Mouse (Mus musculus) cerebellum, postnatal 25 days (tissue): ENCODE measurements around the gene Smarcc1.
"Not testable (repeated sequence)": the region's sequence is repeated elsewhere in the genome, so short reads cannot be mapped to it uniquely, and the experiment has no call there.

Experiments used
- DNase-seq, 2 experiments: peaks; one replicate each; pipeline ENCODE4 v3.0.0; 2021; ENCODE audit warnings: mixed read lengths in 2 of 2

The Smarcc1 gene

DNA sequence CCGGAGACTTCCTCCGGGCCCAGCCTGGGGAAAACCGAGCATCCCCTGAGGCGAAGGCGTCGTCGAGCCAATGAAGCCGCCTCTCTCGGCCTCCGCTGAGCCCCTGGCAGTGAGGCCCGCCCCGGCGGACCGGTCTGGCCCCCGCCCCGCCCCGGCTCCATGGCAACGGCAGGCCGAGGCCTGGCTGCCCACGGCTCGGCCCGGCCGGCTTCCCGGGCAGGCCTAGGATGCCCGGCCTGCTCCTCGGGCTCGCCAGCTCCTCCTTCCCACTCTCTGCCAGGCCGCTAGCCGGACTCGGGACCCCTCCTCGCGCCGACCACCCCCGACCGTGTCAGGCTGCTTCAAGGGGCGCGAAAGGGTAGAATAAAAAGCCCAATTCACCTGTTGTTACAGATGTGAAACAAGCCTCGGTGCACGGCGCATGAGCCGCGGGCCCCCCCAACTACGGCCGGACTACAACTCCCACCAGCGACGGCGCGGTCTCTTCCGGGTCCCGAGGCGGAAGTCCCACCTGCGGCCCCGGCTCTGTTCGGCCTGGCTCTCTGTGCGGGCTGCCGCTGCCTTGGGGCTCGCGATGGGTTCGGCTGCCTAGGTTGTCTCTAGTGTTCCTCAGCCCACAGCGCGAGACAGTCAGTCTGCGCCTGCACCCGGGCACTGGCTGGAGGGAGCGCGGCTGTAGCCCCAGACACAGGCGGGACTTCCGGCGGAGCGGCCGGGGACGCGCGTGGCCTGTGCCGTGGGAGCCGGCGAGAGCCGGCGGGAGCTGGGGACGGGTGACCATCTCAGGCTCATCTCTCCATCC, at the start of gene Smarcc1:
Gene Smarcc1 (plus strand): TSS at position 732 of the 802 bp plus-strand sequence.
- peak; percentile 91 to 92 for DNase-seq

DNA sequence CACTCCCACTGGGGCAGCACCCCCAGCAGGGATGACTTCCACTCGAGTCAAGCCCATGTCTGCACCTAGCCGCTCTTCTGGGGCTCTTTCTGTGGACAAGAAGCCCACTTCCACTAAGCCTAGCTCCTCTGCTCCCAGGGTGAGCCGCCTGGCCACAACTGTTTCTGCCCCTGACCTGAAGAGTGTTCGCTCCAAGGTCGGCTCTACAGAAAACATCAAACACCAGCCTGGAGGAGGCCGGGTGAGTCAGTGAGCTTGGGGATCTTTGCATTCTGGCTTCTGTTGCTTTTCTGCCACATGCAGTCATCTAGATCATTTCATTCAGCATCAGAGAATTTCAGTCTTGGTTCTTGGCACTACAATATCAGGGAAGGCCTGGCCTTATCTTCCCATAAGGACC, 48.8 kb upstream of the Smarcc1 start:
- DNase-seq: no peak

DNA sequence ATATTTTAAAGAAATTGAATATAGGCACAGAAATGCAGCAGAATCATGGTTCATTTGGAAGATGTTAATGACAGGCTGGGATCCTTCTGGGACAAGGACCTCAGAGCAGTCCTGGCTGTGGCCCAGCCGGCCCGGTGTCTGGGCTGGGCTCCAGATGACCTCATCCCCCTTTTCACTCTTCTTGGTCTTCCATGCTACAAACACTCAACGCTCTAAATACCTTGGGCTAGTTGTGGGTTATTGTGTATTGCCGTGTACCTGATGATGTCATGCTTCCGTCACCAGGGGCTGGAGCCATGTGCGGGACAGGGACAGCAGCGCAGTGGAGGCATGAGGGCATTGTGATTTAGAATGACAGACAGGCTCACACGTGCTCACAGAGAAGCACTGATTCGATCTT, 47.1 kb upstream of the Smarcc1 start:
- DNase-seq: peak; percentile 86 to 91

DNA sequence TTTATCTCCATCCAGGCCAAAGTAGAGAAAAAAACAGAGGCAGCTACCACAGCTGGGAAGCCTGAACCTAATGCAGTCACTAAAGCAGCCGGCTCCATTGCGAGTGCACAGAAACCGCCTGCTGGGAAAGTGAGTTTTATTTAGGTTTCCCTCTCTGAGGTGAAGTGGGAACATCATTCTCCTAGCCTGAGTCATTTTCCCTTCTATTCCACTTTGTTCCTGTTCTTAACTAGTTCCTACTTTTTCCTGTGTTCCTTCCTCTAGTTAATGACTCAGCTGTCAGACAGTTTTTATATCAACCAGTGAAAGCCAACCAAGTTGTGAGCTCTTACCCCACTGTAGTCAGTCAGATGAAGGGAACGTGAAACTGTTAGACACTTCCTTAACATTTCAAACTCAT, 46.5 kb upstream of the Smarcc1 start:
- no peak for DNase-seq

DNA sequence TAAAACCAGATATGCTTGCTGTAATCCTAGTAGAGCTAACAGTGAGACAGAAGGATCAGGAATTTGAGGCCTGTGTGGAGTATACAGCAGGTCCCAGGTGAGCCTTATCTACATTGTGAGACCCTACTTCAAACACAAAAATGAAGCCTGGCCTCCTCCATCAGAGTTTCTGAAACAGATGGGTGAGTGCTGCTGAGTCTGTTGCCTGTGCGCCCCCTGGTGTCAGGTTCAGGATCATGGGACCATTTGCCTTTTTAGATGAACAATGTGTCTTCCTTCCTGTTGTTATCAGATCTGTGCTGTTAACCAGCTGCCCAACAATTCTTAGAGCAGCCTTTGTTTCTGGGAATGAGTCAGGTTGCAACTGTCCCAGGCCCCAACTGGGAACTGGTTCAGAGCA, 45.7 kb upstream of the Smarcc1 start:
- peak; percentile 86 to 92 for DNase-seq

DNA sequence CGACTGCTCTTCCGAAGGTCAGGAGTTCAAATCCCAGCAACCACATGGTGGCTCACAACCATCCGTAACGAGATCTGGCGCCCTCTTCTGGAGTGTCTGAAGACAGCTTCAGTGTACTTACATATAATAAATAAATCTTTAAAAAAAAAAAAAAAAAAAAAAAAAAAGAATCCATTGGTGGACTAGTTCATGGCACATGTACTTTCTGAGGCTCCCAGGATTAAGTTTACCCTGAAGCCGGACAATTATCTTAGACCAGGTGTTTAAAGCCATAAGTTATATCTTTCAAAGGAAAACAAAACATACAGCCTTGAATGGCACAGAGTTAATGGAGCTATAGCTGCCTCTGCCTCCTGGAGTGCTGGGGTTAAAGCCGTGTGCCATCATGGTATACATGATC, 41.0 kb upstream of the Smarcc1 start:
- DNase-seq: not testable (repeated sequence)

DNA sequence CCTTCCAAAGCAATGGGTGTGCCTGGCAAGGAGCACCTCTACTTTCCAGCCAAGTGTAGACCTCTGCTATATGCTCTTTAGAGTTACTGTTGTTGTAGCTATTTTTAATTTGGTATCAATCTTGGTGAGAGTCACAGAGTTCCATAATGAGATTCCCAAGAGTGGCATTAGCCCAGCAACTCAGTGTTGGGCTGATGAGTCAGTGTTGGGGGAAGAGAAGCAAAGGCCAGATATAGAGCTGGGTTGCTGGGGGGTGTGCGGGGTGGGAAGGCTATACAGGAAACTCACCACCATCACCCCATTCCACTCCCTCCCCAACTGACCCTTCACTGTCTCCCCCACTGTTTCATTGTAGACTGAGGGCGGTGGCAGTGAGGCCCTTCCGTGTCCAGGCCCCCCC, 36.4 kb upstream of the Smarcc1 start:
- no peak for DNase-seq

DNA sequence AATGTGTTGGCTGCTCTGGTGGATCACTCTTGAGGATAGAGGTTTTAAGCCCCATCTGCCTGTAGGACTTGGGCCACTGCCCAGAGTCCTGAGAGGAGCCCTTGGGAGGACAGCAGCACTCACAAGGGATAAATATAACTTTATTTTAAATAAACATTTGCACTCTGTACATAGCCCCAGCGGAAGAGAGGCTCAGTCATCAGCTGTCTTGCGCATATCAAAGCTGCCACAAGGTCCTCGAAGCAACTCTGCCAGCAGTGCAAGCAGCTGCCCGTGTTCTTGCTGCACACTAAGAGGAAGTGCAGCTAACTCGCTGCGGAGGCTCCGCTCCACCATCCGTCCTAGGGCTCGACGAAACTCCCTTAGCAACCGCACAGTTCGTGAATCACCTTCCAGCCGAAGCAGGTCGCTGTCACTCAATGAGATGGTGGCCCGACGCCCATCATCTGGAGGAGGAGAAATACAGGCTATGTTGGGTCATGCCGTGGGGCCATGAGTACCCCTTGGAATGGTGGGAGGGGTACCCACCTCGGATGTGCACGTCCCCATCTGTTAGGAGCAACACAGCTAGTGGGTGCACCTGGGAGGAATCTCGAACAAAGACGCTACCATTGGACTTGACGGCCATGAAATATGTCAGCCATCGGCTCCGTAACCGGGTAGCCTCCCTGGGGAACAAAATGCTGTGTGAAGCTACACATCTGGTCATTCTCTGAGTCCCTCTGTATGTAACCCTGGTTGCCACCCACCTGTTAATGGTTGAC, 33.1 kb upstream of the Smarcc1 start:
- peak; percentile 44 to 59 for DNase-seq

DNA sequence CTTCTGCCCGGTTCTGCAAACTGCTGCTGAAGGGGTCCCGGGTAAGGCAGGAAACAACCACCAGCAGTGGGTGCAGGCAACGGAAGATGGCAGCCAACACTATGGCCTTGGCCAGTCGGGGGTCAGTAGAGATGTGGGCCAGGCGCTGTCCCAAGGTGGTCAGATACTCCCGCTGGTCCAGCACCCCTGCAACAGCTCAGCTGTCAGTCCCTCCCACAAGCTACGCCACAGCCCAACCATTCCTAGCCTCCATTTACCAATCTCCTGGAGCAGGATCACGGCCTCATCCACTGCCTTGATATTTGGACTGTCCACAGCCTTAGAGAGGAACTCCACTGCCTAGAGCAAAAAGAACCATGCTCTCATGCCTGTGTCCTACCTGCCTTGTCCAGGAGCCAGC, 31.8 kb upstream of the Smarcc1 start:
- DNase-seq: no peak

DNA sequence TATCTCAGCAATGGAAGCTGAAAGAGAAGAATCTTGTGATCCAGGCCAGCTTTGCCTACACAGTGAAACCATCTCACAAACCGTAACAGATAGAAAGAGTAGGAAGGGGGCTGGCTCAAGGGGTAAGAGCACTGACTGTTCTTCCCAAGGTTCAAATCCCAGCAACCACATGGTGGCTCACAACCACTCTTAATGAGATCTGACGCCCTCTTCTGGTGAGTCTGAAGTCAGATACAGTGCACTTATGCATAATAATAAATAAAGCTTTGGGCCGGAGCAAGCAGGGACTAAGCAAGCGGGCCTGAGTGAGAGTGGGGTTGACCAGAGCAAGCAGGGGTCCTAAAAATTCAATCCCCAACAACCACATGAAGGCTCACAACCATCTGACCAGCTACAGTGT, 24.2 kb upstream of the Smarcc1 start:
- DNase-seq: no peak

DNA sequence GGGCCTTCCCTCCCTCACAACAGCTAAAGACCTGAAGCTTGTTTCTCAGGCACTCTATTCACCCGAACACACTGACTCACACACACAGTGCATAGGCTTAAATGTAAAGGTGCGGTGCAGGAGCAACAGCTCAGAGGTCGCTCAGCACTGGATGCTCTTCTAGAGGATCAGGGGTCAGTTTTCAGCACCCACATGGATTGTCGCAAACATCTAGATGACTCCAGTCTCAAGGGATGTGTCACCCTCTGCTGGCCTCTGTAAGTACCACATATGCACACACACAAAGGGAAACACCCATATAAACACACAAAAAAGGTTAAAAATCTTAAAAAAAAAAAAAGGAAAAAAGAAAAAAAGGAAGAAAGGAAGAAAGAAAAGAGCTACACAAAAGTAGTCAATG, 22.7 kb upstream of the Smarcc1 start:
- no peak for DNase-seq

DNA sequence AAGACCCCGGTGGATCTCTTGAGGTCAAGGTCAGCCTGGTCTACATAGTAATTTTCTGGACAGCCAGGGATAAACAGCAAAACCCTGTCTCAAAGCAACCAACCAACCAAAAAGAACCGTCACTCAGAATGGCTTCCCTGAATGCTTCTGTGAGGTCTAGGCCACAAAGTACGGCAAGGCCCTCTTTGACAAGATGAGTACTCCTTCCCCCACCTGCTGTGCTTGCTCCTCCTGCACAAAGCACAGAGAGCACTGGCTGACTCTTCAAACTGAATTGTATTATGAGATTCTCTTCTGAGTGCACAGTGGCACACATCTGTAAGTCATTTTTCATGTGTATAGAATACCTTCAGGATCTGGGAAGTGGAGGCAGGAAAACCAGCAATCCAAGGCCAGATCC, 19.7 kb upstream of the Smarcc1 start:
- no peak for DNase-seq

DNA sequence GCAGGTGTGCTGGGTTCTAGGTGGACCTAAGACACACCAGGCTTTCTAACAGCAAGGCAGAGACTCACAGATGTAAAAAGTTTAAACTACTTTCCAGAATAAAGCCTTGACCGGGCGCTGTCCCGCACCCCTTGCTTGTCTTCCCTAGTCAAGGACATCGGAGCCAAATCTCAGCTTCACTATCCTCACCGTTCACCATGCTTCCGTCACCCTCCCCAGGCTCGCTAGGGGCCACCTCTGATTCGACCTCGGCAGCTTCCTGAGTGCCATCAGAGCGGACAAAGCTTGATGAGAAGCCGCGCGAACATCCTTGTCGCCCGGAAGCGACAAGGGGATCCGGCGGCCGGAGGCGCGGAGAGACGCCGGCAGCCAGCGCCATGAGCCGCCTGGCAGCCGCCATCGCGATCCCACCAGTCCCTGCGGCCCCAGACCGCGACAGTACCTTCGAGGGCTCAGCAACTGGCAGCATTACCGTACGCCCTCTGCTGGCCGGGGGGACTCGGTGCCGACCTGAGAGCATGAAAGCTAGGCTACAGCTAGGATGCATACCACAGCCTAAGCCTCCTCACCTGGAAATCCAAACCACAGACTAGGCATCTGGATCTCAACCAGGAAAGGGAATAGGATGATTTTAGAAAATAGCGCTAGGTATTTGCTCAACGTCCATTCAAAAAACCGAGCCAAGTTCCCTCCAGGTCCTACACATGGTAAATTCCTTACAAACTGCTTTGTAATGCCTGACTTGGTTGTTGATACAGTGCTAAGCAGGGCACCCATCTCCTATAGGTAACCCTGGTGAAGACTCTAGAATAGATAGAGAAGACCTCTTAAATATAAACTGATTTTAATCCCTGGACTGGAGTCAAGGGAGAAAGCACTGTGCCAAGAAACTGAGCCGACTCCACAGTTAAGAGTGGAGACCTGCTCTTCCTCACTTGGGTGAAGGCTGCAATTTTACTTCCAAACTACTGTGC, 16.6 kb upstream of the Smarcc1 start:
- DNase-seq: peak; percentile 97 to 98

DNA sequence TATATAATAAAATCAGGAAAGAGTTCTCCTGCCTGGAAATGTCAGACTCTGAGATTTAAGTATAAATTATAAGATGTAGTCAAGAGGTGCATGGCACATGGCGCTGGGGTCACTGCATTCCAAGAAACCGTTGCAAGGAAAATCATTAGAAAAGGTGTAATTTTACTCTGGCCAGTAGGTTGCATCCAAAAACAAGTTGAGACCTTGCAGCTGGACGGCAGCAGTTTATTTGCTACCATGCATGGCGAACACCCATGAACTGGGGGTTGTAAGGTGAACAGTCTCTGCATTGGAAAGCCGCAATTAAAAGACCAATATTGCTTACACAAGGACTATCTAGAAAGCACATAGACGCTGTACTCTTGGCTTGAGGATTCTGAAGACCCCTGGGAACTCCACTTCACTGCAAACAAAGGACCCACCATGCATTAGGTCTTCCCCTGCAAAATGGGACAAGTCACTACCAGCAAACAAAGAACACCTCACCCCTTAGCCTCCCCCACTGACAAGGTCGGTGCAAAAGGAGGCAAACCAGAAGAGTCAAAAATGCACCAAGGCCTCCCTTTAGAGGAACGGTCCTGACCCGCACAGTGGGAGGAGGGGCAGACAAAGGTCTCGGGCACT, 1.0 kb upstream of the Smarcc1 start:
- DNase-seq: no peak

DNA sequence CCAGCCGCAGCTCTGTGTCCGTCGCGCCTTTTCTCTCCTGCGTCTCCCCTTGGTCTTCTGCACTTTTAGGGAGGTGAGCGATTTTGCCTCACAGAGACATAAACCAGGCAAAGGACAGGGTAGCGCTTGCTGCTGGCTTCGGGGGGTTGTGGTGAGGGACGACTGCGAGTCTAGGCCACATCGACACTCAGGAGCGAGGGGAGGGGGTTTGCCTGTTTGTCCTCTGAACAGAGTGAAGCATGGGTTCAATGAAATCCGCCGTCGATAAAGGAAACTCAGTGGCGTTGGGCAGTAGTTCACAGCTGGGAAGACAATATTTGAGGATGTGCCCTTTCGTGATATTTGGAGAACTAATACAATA, 251 bp downstream of the Smarcc1 start, which contains the start of gene Dhx30:
Gene Dhx30 (minus strand): TSS at position 52 of the 361 bp plus-strand sequence.
- no peak for DNase-seq

DNA sequence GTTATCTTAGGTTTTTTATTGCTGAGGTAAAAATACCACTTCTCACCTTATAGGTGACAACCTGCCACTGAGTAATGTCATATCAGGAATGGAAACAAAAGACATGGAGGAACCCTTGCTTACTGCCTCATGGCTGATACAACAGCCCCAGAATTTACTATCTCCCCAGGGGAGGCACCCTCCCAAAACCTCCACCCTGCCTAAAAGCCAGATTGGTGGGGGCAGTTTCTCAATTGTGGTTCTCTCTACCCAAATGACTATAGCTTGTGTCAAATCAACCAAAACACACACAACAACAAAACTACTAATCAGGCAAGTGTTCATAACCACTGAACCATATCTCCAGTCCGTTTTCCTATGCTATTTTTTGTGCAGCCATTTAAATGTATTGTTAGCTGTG, 741 bp downstream of the Smarcc1 start:
- no peak for DNase-seq

DNA sequence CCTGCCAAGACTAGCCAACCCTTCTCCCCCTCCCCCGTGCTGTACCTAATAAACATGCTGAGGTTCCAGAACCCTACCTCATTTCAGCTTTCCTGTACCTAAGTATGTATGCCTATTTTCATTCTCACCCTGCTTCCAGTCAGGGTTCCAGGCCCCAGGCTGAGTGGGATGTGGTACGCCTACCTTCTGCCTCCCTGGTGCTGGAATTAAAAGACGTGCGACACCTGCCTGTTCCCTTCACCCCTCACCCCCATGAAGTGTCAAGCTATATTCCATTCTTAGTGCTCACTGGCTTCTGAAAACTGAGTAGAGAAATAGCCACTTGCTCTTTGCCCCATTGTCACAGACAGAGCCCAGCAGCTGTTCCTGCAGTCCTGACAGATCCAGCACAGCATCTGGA, 3.9 kb downstream of the Smarcc1 start:
- no peak for DNase-seq

DNA sequence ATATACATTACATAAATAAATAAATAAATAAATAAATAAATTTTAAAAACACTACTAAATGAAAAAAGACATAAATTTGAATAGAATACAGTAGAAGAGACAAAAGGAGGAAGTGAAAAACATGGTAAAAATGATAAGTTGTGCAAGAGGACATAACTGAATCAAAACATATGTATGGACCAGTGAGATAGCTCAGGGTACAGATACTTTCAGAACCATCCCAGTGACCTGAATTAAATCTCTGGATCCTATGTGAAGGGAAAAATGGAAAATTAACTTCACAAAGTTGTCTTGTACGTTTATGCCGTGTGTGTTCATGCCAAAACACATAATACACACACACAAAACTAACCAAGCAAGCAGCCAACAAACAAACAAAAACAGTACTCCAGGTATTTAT, 5.8 kb downstream of the Smarcc1 start:
- DNase-seq: no peak

DNA sequence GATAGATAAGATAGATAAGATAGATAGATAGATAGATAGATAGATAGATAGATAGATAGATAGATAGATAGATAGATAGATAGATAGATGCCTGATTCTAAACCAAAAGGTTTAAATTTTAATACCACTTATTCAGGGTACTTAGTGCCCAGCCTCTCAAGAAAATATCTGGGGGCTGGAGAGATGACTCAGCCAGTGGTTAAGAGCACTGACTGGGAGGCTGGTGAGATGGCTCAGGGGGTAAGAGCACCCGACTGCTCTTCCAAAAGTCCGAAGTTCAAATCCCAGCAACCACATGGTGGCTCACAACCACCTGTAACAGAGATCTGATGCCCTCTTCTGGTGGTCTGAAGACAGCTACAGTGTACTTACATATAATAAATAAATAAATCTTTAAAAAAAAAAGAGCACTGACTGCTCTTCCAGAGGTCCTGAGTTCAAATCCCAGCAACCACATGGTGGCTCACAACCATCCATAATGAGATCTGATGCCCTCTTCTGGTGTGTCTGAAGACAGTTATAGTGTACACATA, 6.6 kb downstream of the Smarcc1 start:
- DNase-seq: not testable (repeated sequence)

DNA sequence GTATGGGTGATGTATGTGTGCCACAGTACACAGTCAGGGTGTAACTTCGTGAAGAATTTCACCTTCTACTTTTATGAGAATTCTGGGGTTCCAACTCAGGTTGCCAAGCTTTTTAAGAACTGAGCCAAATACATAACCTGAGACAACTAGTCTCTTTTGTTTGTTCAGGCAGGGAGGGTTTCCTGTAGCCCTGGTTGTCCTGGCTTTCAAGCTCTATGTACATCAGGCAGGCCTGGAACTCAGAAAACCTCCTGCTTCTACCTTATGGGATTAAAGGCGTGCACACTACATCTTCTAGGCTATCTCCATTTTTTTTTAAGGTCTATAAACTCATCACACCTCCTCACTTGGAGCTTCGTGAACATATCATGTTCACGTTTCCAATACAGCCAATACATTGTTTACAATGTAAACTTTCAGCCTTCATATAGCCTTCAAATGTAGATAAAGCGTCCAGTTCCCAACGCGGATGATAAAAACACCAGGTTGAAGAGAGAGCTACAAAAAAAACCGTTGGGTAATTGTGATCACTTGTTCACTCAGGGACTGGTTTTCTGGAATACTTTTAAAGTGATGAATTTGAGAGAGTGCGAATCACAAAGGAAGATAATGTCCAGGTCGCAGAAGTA, 13.5 kb downstream of the Smarcc1 start:
- DNase-seq: no peak

DNA sequence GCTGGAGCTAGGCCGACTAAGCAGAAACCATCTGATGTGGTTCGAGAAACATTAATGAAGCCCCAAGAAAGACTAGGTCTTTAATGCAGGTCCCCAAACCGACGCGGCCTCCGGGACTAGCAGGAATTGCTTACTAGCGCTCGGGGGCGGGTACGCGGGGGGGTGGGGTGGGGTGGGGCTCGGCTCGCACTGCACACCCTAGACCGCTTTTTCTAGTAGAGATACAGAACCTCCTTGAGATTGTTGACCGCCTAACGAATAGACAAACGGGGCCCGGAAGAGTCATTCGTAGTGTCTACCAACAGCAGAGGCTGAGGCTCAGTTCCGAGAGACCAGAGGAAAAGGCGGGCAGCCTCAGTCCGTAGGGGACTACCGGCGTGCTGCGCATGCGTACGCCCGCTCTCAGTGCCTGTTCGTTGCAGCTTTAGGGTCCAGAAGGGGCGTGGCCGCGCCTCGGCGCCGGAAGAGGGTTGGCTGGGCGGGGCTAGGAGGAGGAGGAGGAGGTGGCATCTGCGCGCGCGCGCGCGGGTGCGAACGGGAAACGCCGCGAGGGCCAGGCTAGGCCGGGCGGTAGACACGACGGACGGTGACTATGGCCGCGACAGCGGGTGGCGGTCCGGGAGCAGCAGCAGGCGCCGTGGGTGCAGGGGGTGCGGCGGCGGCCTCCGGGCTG, 14.2 kb downstream of the Smarcc1 start:
- peak; percentile 99 to 100 for DNase-seq
